Mouse (Mus musculus): ENCODE results near the gene Parg.

- TF ChIP-seq CTCF (IDR thresholded peaks at IDR 0.05; ENCODE audit: borderline replicate concordance, insufficient read depth, low read depth, low read length): no peak
- no peak for TF ChIP-seq POLR2A (IDR thresholded peaks at IDR 0.05; ENCODE audit: borderline replicate concordance, insufficient read depth, low read length)
Measured at GRCm38 (mm10) chr14:32175310-32175709, 26.4 kb upstream of the Parg start.
